Mouse (Mus musculus) C2C12 (cell line): ENCODE measurements around the gene Gja5. TPM values are rescaled to one million over a fixed set of nuclear protein-coding genes. Genes with fewer than 3 reads are reported as not detected.

Experiments
- H3K27me3 ChIP-seq: one replicate; pipeline ENCODE4 v1.6.1; 2011; ENCODE audit not compliant: control insufficient read depth, insufficient read depth, insufficient read length
- H3K36me3 ChIP-seq: one replicate; pipeline ENCODE4 v1.6.1; 2011; ENCODE audit not compliant: control insufficient read depth, insufficient read depth
- H3K4me3 ChIP-seq: one replicate; pipeline ENCODE4 v1.5.1; 2011; ENCODE audit warnings: mild to moderate bottlenecking, control low read depth; ENCODE audit not compliant: poor library complexity, insufficient read depth, severe bottlenecking
- H3K79me2 ChIP-seq: one replicate; pipeline ENCODE4 v1.6.1; 2011; ENCODE audit not compliant: control insufficient read depth, insufficient read depth
- H3K79me3 ChIP-seq: one replicate; pipeline ENCODE4 v1.6.1; 2011; ENCODE audit warnings: low read depth, control low read depth
- H3ac ChIP-seq: one replicate; pipeline ENCODE3; 2011; ENCODE audit warnings: low read depth; ENCODE audit not compliant: control insufficient read depth, insufficient read length
- CEBPB ChIP-seq: IDR thresholded peaks from one replicate; pipeline ENCODE4 v1.6.1; 2011; ENCODE audit warnings: low read depth, mild to moderate bottlenecking, control low read depth, moderate library complexity
- CTCF ChIP-seq: IDR thresholded peaks from one replicate; pipeline ENCODE4 v1.5.1; 2011; ENCODE audit not compliant: control insufficient read depth, insufficient read depth, insufficient read length
- FOSL1 ChIP-seq: IDR thresholded peaks from one replicate; pipeline ENCODE4 v1.8.0; 2011; ENCODE audit warnings: mild to moderate bottlenecking, low read length; ENCODE audit not compliant: poor library complexity, insufficient read depth, severe bottlenecking
- MAX ChIP-seq: IDR thresholded peaks from one replicate; pipeline ENCODE4 v1.6.1; 2011; ENCODE audit warnings: mild to moderate bottlenecking, control low read depth
- MYOD1 ChIP-seq: IDR thresholded peaks from one replicate; pipeline ENCODE4 v1.6.1; 2011; ENCODE audit warnings: low read depth; ENCODE audit not compliant: control insufficient read depth, insufficient read length
- MYOG ChIP-seq: IDR thresholded peaks from one replicate; pipeline ENCODE4 v1.6.1; 2011; ENCODE audit not compliant: control insufficient read depth, insufficient read length; ENCODE audit errors: extremely low read depth
- USF1 ChIP-seq: IDR thresholded peaks from one replicate; pipeline ENCODE4 v1.6.1; 2011; ENCODE audit warnings: low read depth, mild to moderate bottlenecking, control low read depth, moderate library complexity
- polyA plus RNA-seq: library from polyadenylated mRNA; unstranded; fragments of >200 nt; fragmentation: generic; extraction: Trizol; gene quantifications from one replicate; pipeline ENCODE4 v1.2.1, GENCODE M21; 2012; ENCODE audit warnings: missing spikeins

Gene Gja5
- polyA plus RNA-seq, 1 experiment: 0.12 TPM

DNA sequence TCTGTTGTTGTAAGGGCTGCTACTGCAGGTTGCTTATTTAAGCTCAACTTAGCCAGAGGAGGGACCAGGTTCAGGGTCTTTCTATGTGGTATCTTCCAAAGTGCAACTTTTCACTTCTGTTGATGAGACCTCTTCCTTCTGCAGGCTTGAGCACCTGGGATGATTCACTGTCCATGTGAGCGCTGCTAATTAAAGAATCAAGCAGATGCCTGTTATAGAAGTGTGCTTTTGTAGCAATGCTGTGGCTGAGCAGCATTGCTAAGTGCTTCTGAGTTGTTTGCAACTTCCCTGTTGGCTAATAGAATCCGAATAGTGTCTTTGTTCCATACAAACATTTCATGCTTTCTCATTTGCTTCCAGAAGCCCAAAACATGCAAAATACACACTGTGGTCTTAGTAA, 34.2 kb upstream of the Gja5 start:
- Histone ChIP-seq H3K4me3 (no peak overlapping the region), H3K79me3 (no peaks in the 10 kb centered on the region), H3K27me3 (no peaks in the 10 kb centered on the region), H3K79me2 (no peaks in the 10 kb centered on the region), H3ac (no peak overlapping the region), H3K36me3 (peaks cover 40% of the 10 kb centered on the region)
- no peak for TF ChIP-seq CEBPB
- no peak for TF ChIP-seq CTCF
- no peak for TF ChIP-seq USF1
- no peak for TF ChIP-seq MYOD1
- no peak for TF ChIP-seq MAX
- TF ChIP-seq FOSL1: no peak
- no peak for TF ChIP-seq MYOG

DNA sequence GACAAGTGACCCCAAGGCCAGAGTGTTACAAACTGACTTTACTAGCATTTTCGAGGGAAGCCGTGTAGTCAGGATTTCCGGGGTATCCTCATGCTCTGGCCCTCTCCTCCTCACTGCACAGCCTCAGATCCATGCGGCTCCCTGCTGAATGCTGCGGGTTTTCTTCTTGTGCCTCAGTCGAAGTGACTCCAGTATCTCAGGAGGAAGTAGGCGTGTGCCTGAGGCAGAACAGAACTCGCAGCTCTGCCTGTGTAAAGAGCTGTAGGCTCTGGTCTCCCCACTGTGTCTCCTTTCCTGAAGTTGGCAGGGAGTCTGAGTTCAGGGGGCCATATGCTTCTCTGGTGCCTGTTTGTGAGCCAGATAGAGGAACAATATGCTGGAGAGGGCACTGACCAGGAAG, 33.4 kb upstream of the Gja5 start:
- no peaks in the 10 kb centered on the region for H3K79me2 ChIP-seq
- H3ac ChIP-seq: no peak overlapping the region
- TF ChIP-seq MYOD1 (no peak), MYOG (no peak), FOSL1 (no peak), CEBPB (no peak), MAX (no peak), CTCF (no peak), USF1 (no peak)
- H3K27me3 ChIP-seq: no peaks in the 10 kb centered on the region
- no peak overlapping the region for H3K4me3 ChIP-seq
- H3K79me3 ChIP-seq: no peaks in the 10 kb centered on the region
- peaks cover 40% of the 10 kb centered on the region for H3K36me3 ChIP-seq

DNA sequence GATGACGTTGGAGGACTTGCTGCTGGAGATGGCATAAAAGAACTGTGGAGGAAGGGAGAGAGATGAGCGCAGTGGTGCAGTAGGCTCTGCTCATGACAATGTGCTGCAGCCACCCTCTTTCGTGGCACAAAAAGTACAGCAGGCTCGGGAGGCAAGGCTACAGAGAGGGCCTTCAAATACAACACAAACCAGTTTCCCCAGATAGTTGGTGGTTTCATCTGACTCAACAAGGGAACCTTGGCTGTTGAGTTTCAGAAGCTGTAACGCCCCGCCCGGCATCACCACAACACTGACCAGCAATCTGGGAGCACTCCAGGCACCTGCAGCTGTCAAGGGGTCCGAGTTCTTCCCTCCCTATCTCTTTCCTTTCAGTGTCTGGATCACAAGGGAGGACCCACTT, 32.0 kb upstream of the Gja5 start:
- Histone ChIP-seq H3ac (no peak overlapping the region), H3K79me2 (no peaks in the 10 kb centered on the region), H3K27me3 (no peaks in the 10 kb centered on the region), H3K36me3 (peaks cover 45% of the 10 kb centered on the region), H3K79me3 (no peaks in the 10 kb centered on the region), H3K4me3 (no peak overlapping the region)
- no peak for TF ChIP-seq CEBPB
- no peak for TF ChIP-seq MYOG

DNA sequence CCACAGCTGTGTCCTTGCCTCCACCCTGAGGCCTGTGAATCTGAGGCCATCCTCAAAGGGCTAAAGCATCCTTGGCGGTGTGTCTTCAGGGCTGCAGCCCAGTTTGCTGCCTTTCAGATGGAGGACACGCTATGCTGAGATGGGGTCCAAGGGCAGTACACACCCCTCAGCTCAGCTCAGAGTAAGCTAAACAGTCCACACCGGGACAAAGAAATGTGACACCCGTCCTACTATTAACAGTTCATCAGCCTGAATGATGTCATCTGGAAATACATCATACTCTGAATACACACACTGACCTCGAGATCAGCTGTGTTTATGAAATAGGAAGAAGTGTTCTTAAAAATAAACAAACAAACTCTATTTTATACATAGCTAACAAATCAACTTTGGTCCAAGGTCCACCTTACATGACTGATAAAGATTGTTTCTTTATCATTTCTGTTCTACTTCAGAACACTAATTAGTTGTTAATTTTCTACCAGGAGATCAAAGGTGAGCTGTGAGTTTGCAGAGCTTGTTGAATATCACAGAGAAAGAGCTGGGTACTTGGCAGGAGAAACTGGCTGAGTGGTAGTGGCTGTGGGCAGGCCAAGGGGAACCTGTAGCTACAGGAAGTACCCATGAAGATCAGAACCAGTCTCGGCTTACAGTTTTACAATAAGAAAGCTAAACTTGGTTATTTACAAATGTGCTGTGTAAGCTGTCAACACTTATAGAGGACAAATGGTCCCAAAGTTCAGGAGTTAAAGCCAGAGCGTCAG, 29.5 kb upstream of the Gja5 start:
- Histone ChIP-seq H3K79me2 (no peaks in the 10 kb centered on the region), H3K4me3 (no peak overlapping the region), H3ac (no peak overlapping the region), H3K27me3 (no peaks in the 10 kb centered on the region), H3K36me3 (peaks cover 33% of the 10 kb centered on the region), H3K79me3 (no peaks in the 10 kb centered on the region)
- TF ChIP-seq USF1 (no peak), MYOD1 (no peak), CTCF (no peak)

DNA sequence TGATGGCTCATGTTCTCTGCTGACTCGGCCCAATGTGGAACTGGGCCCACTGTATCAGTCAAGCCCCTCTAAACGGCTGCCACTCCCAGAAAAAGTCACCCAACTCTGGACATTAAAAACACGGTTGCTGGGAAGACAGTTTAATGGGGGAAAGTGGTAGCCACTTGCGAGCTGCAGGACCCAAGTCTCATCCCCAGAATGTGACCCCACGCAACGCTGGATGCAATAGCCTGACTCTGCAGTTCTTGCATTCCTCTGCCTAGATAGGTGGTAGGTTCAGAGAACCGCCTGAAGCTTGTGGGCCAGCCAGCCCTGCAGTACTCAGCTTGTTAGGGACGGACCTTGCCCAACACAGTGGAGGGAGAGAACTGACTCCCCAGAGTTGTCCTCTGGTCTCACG, 25.0 kb upstream of the Gja5 start:
- H3ac ChIP-seq: no peak overlapping the region
- TF ChIP-seq MYOD1: no peak
- no peaks in the 10 kb centered on the region for H3K79me2 ChIP-seq
- H3K4me3 ChIP-seq: no peak overlapping the region
- H3K36me3 ChIP-seq: peaks cover 25% of the 10 kb centered on the region
- no peaks in the 10 kb centered on the region for H3K27me3 ChIP-seq
- H3K79me3 ChIP-seq: no peaks in the 10 kb centered on the region

DNA sequence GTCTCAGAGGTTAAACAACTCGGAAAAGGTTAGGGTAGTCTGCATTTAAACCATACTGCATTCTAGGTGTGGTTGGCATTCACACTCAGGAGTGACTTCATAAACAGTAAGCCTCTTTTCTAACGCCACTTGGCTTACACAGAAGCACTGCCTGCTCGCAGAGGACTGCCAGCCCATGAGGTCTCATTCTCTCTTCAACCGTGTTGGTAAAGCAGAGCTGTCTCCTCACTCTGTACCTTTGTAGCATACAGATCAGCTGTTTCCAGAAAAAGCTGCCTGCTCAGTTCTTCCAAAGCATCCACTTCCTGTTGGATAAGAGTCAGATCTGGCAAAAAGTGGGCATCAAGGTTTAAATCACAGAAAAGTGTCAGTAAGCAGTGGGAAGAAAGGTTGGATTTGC, 24.1 kb upstream of the Gja5 start:
- no peaks in the 10 kb centered on the region for H3K27me3 ChIP-seq
- H3ac ChIP-seq: no peak overlapping the region
- peaks cover 17% of the 10 kb centered on the region for H3K36me3 ChIP-seq
- TF ChIP-seq MYOD1 (no peak), CEBPB (no peak), FOSL1 (no peak), MYOG (no peak), USF1 (no peak), MAX (no peak), CTCF (no peak)
- H3K79me2 ChIP-seq: no peaks in the 10 kb centered on the region
- H3K4me3 ChIP-seq: no peak overlapping the region
- no peaks in the 10 kb centered on the region for H3K79me3 ChIP-seq
